Mouse (Mus musculus) layer of hippocampus, adult 9-11 months (tissue): Measurements from ENCODE around the gene Sept9.

Source experiments
- DNase-seq: peaks from one replicate; pipeline ENCODE4 v3.0.0; 2022

Gene Sept9

GRCm38 (mm10) chr11:117353126-117353525 lies 153.7 kb downstream of the Sept9 start:
- no peak for DNase-seq

GRCm38 (mm10) chr11:117354107-117354506 lies 154.6 kb downstream of the Sept9 start:
- DNase-seq: no peak

GRCm38 (mm10) chr11:117356937-117357336 lies 157.5 kb downstream of the Sept9 start:
- DNase-seq: no peak

- peak; percentile 89 for DNase-seq
These were observed 158.6 kb downstream of the Sept9 start for GRCm38 (mm10) chr11:117357916-117358639.

- no peak for DNase-seq
These were observed 159.7 kb downstream of the Sept9 start for GRCm38 (mm10) chr11:117359161-117359560.

GRCm38 (mm10) chr11:117359870-117360269 lies 160.4 kb downstream of the Sept9 start:
- peak; percentile 30 for DNase-seq

- no peak for DNase-seq
These were observed 161.1 kb downstream of the Sept9 start for GRCm38 (mm10) chr11:117360561-117360960.

- no peak for DNase-seq
These were observed 162.8 kb downstream of the Sept9 start for GRCm38 (mm10) chr11:117362307-117362706.

- DNase-seq: no peak
These were observed 164.5 kb downstream of the Sept9 start for GRCm38 (mm10) chr11:117363918-117364317.

GRCm38 (mm10) chr11:117366426-117366825 lies 167.0 kb downstream of the Sept9 start:
- DNase-seq: no peak

- no peak for DNase-seq
These were observed 167.4 kb downstream of the Sept9 start for GRCm38 (mm10) chr11:117366861-117367357.

- DNase-seq: no peak
These were observed 168.5 kb downstream of the Sept9 start for GRCm38 (mm10) chr11:117367937-117368336.

- DNase-seq: no peak
These were observed 169.9 kb downstream of the Sept9 start for GRCm38 (mm10) chr11:117369347-117369746.

- DNase-seq: no peak
These were observed 170.9 kb downstream of the Sept9 start for GRCm38 (mm10) chr11:117370262-117370850.

- no peak for DNase-seq
These were observed 173.1 kb downstream of the Sept9 start for GRCm38 (mm10) chr11:117372537-117372936.

GRCm38 (mm10) chr11:117373195-117373594 lies 173.7 kb downstream of the Sept9 start:
- no peak for DNase-seq

- DNase-seq: no peak
These were observed 174.4 kb downstream of the Sept9 start for GRCm38 (mm10) chr11:117373870-117374269.

GRCm38 (mm10) chr11:117374288-117374687 lies 174.8 kb downstream of the Sept9 start:
- no peak for DNase-seq

- DNase-seq: no peak
These were observed 180.3 kb downstream of the Sept9 start for GRCm38 (mm10) chr11:117379774-117380173.

GRCm38 (mm10) chr11:117384235-117384634 lies 184.8 kb downstream of the Sept9 start:
- DNase-seq: no peak

GRCm38 (mm10) chr11:117384897-117385296 lies 185.4 kb downstream of the Sept9 start:
- peak; percentile 84 for DNase-seq

GRCm38 (mm10) chr11:117385331-117386103 lies 186.1 kb downstream of the Sept9 start:
- DNase-seq: no peak

- DNase-seq: no peak
These were observed 187.8 kb downstream of the Sept9 start for GRCm38 (mm10) chr11:117387241-117387640.

GRCm38 (mm10) chr11:117390001-117390402 lies 190.5 kb downstream of the Sept9 start:
- DNase-seq: no peak
